Mouse (Mus musculus): ENCODE results near the gene Tra2a.

Tra2a gene

GRCm38 (mm10) chr6:49263847-49264243, at the start of gene Tra2a:
Gene Tra2a, minus strand, starts transcription at chr6:49264033.
- no peak; the same call in 1 of the 2 replicates for TF ChIP-seq GATA4 (IDR thresholded peaks at IDR 0.05; ENCODE audit: insufficient replicate concordance, low read length)

- no peak for TF ChIP-seq GATA4 (IDR thresholded peaks at IDR 0.05; ENCODE audit: insufficient replicate concordance, low read length)
Observed at GRCm38 (mm10) chr6:49298286-49298685, 34.5 kb upstream of the Tra2a start.

DNA sequence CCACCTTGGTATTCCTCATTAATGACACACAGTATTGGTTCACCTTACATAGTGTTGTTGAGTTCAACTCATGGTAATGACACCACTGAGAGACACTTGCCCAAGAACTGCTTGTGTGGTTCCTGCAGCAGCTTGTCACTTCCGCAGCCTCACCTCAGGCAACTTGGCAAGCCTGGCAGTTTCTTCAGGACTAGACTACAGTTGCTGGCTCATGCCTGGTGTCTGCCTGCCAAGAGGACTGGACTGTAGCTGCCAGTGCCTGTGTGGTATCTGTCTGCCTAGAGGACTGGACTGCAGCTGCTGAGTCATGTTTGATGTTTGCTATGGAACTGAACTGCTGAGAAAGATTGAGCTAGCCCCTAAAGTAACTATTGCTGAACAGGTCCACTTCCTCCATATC, 18.3 kb upstream of the Tra2a start:
- TF ChIP-seq GATA4 (IDR thresholded peaks at IDR 0.05; ENCODE audit: insufficient replicate concordance, low read length) = no peak

- TF ChIP-seq GATA4 (IDR thresholded peaks at IDR 0.05; ENCODE audit: insufficient replicate concordance, low read length) = no peak
Observed at GRCm38 (mm10) chr6:49280942-49281341, 17.1 kb upstream of the Tra2a start.

DNA sequence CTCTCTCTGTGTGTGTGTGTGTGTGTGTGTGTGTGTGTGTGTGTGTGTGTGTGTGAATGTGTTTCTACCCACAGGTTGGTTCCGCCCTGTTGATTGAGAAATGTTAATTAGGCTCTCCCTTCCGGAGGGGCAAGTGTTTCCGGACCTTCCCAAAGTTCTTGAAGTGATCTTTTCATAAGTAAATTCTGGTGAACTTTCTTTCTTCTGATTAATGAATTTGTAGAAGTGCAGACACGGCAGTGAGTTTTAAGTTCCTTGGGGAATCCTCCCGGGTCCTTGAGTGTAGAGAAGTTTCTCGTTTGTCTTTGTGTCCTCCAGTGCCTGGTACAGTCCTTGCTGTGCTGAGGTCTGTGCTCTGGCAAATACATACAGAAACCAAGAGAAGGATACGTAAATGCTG, 11.5 kb upstream of the Tra2a start:
- no peak for TF ChIP-seq GATA4 (IDR thresholded peaks at IDR 0.05; ENCODE audit: insufficient replicate concordance, low read length)

GRCm38 (mm10) chr6:49274416-49275091, 10.7 kb upstream of the Tra2a start:
- no peak for TF ChIP-seq GATA4 (IDR thresholded peaks at IDR 0.05; ENCODE audit: insufficient replicate concordance, low read length)

DNA sequence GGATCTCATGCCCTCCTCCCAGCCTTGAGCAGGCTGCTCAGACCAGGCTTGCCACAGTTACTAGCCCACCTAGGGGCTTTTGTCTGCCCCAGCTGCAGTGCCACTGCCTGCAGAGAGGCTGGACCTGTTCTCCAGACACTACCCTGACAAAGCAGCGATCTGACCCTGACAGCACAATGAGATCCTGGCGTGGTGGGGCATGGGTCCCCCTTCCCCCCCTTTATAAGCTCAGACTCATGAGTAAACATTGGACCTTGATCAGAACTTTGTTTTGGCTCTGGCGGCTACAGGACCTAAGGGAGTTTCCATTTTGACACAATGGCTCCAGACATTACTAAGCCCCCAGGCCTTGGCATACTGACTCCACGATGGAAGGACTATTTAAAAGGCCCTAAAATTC, 10.1 kb upstream of the Tra2a start:
- no peak for TF ChIP-seq GATA4 (IDR thresholded peaks at IDR 0.05; ENCODE audit: insufficient replicate concordance, low read length)

- no peak for TF ChIP-seq GATA4 (IDR thresholded peaks at IDR 0.05; ENCODE audit: insufficient replicate concordance, low read length)
Observed at GRCm38 (mm10) chr6:49272863-49273262, 9.0 kb upstream of the Tra2a start.

DNA sequence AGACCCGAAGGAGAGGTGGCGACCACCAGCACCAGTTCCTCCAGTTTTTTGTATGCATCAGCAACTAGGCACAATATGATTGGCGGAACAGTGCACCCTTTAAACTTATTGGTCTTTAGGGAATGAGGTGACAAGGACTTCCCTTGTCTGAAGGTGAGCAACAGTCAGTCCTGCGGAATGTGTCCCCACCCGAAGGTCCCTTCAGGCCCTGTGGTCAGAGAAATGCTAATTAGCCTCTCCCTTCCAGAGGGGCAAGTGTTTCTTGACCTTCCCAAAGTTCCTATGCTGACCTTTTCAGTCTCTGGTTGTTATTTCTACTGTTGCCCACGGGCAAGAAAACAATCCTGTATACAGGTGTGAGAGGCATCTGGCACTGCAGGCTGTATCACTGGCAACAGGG, 8.0 kb upstream of the Tra2a start:
- no peak for TF ChIP-seq GATA4 (IDR thresholded peaks at IDR 0.05; ENCODE audit: insufficient replicate concordance, low read length)

GRCm38 (mm10) chr6:49269923-49270322, 6.1 kb upstream of the Tra2a start:
- no peak for TF ChIP-seq GATA4 (IDR thresholded peaks at IDR 0.05; ENCODE audit: insufficient replicate concordance, low read length)

GRCm38 (mm10) chr6:49269200-49269599, 5.4 kb upstream of the Tra2a start:
- TF ChIP-seq GATA4 (IDR thresholded peaks at IDR 0.05; ENCODE audit: insufficient replicate concordance, low read length) = no peak

- TF ChIP-seq GATA4 (IDR thresholded peaks at IDR 0.05; ENCODE audit: insufficient replicate concordance, low read length) = no peak
Observed at GRCm38 (mm10) chr6:49267686-49268085, 3.9 kb upstream of the Tra2a start.

DNA sequence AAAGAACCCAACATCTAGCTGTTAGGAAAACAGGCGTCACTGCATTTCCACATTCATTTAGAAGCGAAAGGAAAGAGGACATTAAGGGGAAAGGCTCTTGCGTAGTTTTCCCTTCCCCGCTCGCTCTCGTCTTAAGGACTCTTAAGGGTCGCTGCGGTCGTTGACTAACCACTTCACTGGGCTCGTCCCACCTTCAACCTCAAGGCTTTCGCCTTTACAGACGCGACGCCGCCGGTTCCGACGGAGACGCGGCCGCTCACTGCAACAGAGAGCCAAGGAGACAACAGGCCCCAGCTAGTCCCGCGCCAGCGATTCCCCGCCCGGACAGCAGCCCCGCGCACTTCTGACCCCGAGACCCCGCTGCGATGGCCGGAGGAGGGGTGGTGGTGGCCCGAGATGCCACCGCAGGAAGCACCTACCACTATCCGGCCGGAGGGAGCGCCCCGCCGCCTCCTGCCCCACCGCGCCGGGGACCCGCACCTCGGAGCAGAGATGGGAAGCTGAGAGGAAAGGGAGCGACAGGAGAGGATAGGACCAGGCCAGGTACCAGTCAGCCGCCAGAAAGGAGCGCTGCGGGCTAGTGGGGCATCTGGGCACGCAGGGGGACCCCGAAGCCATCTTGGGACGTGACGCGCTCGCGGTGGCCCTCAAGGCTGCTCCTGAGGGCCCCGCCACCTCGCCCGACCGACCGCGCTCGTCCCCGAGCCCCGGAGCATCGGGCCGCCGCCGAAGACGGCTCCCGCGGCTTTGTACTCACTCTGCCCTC, 569 bp downstream of the Tra2a start:
- no peak for TF ChIP-seq GATA4 (IDR thresholded peaks at IDR 0.05; ENCODE audit: insufficient replicate concordance, low read length)

DNA sequence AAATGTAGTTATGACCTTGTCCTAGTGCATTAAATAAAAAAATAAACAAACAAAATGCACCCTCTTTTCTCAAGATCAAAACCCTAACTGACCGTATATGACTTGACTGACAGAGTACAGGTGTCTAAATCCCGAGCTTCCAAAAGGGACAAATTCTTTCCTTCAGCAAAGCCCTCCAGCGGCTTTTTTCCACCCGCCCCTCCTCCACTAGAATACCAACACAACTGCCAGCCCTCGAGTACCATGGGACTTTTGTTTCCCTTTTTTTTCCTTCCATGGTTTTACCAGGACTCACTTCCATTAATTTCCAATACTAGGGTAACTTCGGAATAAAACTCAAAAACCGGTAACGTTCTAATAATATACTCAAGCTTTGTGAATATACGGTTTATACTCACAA, 1.4 kb downstream of the Tra2a start:
- TF ChIP-seq GATA4 (IDR thresholded peaks at IDR 0.05; ENCODE audit: insufficient replicate concordance, low read length) = no peak

DNA sequence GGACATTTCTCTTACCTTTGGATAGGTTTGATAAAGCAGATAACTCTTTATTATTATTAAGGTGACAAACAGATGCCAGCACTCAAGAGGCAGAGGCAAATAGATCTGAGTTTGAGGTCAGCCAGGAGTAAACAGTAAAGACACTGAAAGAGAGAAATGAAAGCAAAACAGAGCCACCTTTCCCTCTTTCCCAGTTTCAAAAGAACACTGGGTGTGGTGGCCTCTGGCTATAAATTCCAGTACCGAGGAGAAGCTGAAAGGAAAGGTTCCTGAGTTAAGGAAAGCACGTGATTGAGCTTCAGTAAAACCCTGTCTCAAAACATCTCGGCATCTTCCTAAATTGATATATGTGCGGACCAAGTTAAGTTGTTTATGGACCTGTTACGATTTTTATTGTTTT, 4.1 kb downstream of the Tra2a start:
- no peak for TF ChIP-seq GATA4 (IDR thresholded peaks at IDR 0.05; ENCODE audit: insufficient replicate concordance, low read length)

DNA sequence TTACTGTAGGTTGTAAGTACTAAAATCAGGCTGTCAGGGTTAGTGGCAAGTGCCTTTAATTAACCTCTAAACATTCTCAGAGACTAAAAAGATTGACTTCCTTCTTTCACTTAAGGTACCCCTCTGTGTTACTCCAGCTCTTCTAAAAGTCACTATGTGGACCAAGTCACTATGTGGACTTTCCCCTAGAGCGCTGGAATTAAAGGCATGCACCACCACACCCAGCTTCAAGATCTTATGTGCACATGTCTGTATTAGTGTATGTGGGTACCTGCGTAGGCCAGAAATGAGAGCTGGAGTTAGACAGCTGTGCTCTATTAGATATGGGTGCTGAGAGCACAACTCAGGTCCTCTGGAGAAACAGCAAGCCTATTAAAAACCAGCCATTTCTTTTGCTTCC, 6.0 kb downstream of the Tra2a start:
- TF ChIP-seq GATA4 (IDR thresholded peaks at IDR 0.05; ENCODE audit: insufficient replicate concordance, low read length) = no peak

DNA sequence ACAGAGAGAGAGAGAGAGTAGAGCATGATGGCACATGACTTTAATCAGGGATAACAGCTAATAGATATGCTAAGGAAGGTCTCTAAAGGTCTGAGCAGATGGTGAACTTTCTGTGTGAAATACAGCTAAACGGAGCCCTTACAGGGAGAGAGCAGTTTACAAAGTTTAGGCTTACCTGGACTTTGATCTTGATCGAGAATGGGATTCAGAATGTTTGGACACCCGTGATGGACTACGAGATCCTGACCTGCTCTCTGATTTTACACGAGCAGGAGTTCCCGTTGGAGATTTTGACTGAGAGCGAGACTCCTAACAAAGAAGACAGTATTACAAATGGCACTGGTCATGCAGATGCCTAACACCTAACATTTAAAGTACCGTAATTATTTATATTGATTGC, 11.6 kb downstream of the Tra2a start:
- no peak for TF ChIP-seq GATA4 (IDR thresholded peaks at IDR 0.05; ENCODE audit: insufficient replicate concordance, low read length)

Data from liver, adult (tissue).